Mouse (Mus musculus) B cell, adult 67 days (primary cell): ENCODE data around the gene Rbm41. TPM values are rescaled to one million over a fixed set of nuclear protein-coding genes. Genes with fewer than 3 reads are reported as not detected.

Source experiments
- total RNA-seq, 2 experiments: library from RNA; stranded (reverse); gene quantifications; 4 replicates each; pipeline ENCODE4 v1.2.4; 2023

Rbm41 gene
- total RNA-seq: 10 to 100 TPM; 27.7 to 27.9 TPM

GRCm38 (mm10) chrX:139997740-139998690 is at the start of gene Rbm41:
Gene Rbm41 (minus strand): TSS chrX:139998595.

GRCm38 (mm10) chrX:139870938-139871791 is 127.2 kb downstream of the Rbm41 start, which contains the start of gene Morc4:
Gene Morc4 (minus strand): TSS chrX:139871677.

Other genes starting within 250 kb of the Rbm41 start
- gene Ripply1, start 216.2 kb downstream of the Rbm41 start, total RNA-seq: not detected
- not detected for gene Cldn2, start 197.8 kb downstream of the Rbm41 start, total RNA-seq
- not detected for gene Morc4, start 126.9 kb downstream of the Rbm41 start, total RNA-seq
- gene Nup62cl, start 64.1 kb upstream of the Rbm41 start, total RNA-seq: not detected
- not detected for gene Pih1h3b, start 64.3 kb upstream of the Rbm41 start, total RNA-seq